Mouse (Mus musculus): ENCODE measurements around the gene Thrap3.
"Not testable (repeated sequence)": the region's sequence is repeated elsewhere in the genome, so short reads cannot be mapped to it uniquely, and the experiment has no call there.

Gene Thrap3

GRCm38 (mm10) chr4:126202303-126203181 lies at the start of gene Thrap3:
Gene Thrap3 (minus strand): TSS chr4:126202760.
- peak; percentile 99 for DNase-seq

- peak in 1 of 2 experiments; percentile 36 for DNase-seq
Observed at GRCm38 (mm10) chr4:126251655-126252254, 49.2 kb upstream of the Thrap3 start.

- peak in 1 of 2 experiments; percentile 21 for DNase-seq
Observed at GRCm38 (mm10) chr4:126250659-126251058, 48.1 kb upstream of the Thrap3 start.

GRCm38 (mm10) chr4:126248261-126248868 lies 45.8 kb upstream of the Thrap3 start:
- DNase-seq = peak in 1 of 2 experiments; percentile 1

GRCm38 (mm10) chr4:126246202-126246889 lies 43.8 kb upstream of the Thrap3 start:
- DNase-seq = peak in 1 of 2 experiments; percentile 24

GRCm38 (mm10) chr4:126242510-126242909 lies 40.0 kb upstream of the Thrap3 start:
- peak; percentile 62 to 77 for DNase-seq

DNA sequence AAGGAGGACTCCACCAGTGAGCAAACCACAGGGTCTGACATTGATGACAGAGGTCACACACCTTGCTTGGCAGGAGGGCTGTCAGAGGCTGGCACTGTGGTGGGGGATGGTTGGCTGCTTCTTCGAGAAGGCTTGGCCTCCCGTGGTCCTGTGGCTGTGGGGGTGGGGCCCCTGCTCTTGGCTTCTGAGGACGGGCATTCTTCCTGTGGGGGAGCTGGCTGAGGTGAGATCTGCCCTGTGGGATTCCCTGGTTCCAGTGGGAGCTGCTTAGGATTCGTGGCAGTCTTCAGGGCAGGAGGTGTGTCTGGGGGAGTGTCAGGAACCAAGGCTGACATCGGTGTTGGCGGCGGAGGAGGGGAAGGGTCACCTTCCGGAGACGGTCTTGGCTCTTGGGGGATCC lies 39.4 kb upstream of the Thrap3 start:
- peak in 1 of 2 experiments; percentile 45 for DNase-seq

- no peak for DNase-seq
Observed at GRCm38 (mm10) chr4:126239862-126240475, 37.4 kb upstream of the Thrap3 start.

- peak in 1 of 2 experiments; percentile 15 for DNase-seq
Observed at GRCm38 (mm10) chr4:126237721-126238242, 35.2 kb upstream of the Thrap3 start.

GRCm38 (mm10) chr4:126236467-126237280 lies 34.1 kb upstream of the Thrap3 start:
- DNase-seq = peak in 1 of 2 experiments; percentile 16

DNA sequence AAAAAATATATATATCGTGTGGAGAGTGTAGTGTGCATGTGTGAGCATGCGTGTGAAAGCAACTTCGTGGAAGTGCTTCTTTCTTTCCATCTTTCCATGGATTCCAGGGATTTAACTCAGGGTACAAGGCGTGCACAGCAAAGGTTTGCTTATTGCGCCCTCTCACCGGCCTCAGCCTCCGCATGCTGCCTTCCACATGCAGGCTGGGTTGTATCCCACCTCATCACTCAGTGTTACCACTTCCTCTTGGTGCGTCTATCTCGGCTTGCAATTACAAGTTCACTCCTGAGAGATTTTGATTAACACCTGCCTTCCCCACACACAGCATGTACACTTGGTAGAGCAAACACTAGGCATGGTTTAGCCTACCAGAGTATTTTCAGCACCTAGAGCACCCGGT lies 32.6 kb upstream of the Thrap3 start:
- DNase-seq = no peak

DNA sequence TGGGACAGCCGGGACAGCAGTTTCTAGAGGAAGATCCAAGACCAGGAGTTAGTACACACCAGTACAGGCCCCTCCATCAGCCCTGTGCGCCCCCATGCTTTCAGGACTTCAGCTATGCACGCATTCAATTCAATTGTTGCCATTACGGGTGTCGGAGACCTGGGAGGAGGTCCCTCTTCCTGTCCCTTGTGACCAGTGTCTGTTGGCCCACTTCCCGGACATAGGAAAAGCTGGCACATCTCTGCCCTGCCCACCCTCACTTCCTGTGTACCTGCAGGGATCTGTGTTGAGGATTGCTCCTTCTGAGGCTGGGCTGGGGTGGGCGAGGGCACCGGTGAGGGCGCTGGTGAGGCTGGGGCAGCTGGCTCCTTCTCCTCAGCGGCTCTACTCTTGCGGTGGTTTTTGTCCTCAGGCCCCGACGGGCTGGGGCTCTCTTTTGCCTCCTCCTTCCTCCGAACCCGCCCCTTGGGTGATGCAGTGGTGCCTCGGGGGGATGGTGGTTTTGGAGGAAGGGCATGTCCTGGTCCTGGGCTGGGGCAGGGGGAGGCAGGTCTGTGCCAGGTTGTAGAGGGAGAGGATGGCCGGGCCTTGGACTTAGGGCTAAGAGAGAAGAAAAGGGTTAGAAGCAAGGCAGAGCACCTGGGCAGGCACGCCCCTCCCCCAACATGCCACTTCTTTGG lies 32.1 kb upstream of the Thrap3 start:
- peak in 1 of 2 experiments; percentile 12 for DNase-seq

DNA sequence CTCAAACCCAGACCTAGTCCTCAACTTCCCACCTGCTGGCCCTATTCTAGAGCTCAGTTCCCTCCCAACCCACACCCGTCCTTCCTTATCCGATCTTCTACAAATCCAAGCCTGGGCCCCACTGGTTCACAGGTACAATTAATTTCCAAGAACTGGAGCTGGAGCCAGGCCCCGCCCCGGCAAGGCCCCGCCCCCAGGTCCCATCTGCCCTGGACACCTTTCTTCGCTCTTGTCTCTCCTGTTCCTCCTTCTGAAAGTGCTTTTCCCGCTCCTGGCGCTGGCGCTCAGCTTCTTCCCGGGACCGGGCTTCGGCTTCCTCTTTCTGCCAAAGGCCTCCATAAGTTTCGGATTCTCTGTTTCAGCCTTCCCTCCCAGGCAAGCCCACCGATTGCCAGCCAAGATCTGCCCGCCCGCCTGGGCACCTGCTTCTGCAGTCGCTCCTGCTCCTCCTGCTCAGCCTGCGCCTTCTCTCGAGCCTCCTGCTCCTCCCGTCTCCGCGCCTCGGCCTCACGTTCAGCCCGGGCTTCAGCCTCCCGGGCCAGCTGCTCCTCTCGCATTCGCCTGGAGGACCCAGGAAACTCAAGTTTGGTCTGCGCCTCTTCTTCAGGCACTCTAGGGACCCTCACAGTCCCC lies 31.2 kb upstream of the Thrap3 start:
- DNase-seq = peak in 1 of 2 experiments; percentile 9

GRCm38 (mm10) chr4:126229900-126230299 lies 27.3 kb upstream of the Thrap3 start:
- peak in 1 of 2 experiments; percentile 21 for DNase-seq

DNA sequence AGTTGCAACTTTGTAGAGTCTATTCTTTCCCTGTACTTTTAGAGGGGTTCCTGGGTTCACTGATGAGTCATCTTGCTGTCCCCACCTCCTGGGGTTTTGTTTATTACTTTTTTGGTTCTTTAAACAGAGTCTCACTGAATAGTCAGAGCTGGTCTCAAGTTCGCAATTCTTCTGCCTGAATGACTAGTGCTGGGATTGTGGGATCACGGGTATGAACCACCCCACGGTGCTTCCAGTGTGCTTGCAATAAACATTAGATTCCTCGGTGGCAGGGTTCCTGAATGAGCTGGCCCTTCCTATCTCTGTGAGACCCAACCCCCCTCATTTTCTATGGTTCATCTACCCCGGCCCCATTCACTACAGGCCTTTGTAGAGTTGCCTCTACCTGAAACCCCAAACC lies 25.6 kb upstream of the Thrap3 start:
- no peak for DNase-seq

DNA sequence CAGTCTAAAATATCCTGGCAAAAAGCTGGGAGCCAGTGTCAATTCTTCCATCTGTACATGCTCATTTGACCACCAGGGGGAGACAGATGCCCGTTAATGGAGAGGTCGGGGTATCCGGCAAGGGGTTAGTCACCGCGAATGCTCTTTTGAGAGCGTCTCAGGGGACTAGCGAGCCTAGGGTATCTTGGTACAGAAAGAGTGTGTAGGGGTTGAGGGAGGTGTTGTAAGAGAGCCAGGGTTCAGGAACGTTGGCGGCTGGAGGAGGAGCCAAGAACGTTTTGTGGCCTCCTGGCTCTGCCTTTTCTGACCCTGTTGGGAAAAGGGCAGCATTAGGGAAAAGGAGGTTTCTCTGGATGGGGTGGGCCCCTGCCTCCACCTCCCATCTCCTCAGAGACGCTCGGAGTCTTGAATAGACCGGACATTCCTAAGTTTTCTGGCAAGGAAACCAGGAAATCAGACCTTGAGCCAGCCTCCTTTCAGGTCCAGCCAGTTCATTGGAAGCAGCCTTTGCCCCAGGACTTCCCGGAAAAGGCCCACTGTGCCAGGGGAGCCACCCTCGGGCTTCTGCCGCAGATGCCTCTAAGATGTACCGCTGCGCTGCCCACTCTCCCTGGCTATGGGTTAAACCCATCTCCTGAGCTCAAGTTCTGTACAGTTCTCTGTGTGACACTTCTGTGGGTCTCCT lies 24.7 kb upstream of the Thrap3 start:
- DNase-seq = peak; percentile 91 to 95

DNA sequence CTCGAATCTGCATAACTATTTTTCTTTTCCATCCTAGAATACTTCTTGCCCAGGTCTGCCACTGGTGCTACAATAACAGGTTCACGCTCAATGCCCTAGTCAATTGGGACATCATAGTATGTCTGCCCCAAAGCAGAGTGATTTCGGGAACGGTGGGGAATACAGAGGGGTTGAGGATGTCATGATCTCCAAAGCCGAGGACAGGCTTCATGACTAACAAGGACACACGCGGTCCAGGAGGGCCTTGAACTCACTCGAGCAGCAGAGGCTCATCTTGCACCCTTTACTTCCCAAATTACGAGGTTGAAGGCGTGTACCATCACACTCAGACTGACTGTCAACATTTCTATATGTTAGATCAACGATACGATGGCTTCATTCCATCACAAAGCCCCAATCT lies 24.1 kb upstream of the Thrap3 start:
- no peak for DNase-seq

DNA sequence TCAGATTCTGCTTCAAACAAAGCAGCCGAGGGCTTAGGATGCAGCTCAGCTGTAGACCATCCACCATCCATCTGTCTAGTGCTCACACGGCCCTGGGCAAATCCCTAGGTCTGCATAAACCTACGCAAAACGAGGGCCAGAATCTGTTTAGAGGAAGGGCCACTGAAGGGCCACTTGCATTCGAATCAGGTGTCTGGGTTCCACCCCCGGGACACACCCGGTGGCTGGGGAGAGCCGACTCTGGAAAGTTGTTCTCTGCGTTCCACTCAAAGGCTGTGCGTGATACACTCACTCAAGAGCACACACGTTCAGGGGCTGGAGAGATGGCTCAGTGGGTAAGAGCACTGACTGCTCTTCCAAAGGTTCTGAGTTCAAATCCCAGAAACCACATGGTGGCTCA lies 20.1 kb upstream of the Thrap3 start:
- no peak for DNase-seq

GRCm38 (mm10) chr4:126220045-126220444 lies 17.5 kb upstream of the Thrap3 start:
- no peak for DNase-seq

DNA sequence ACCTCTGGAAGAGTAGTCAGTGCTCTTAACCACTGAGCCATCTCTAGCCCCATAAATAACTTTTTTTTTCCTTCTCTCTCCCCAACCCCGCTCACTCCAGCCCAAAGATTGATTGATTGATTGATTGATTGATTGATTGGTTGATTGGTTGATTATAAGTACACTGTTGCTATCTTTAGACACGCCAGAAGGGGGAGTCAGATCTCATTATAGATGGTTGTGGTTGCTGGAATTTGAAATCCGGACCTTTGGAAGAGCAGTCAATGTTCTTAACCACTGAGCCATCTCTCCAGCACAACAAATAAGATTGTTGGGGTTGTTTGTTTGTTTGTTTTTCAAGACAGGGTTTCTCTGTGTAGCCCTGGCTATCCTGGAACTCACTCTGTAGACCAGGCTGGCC lies 17.0 kb upstream of the Thrap3 start:
- not testable (repeated sequence) for DNase-seq

Measured in cerebellum, adult 18-20 months (tissue).